Mouse (Mus musculus): ENCODE results near the gene E330017A01Rik.

E330017A01Rik gene

GRCm38 (mm10) chr16:58663021-58663420 is 24.5 kb upstream of the E330017A01Rik start:
- no peak for DNase-seq (ENCODE audit: low spot score in 2 of 2)

GRCm38 (mm10) chr16:58662287-58662791 is 23.8 kb upstream of the E330017A01Rik start:
- no peak for DNase-seq (ENCODE audit: low spot score in 2 of 2)

GRCm38 (mm10) chr16:58661826-58662225 is 23.3 kb upstream of the E330017A01Rik start:
- no peak for DNase-seq (ENCODE audit: low spot score in 2 of 2)

- no peak for DNase-seq (ENCODE audit: low spot score in 2 of 2)
Observed at GRCm38 (mm10) chr16:58658668-58659067, 20.1 kb upstream of the E330017A01Rik start.

GRCm38 (mm10) chr16:58656526-58656925 is 18.0 kb upstream of the E330017A01Rik start:
- no peak for DNase-seq (ENCODE audit: low spot score in 2 of 2)

- DNase-seq (ENCODE audit: low spot score in 2 of 2) = no peak
Observed at GRCm38 (mm10) chr16:58655751-58656150, 17.2 kb upstream of the E330017A01Rik start.

- no peak for DNase-seq (ENCODE audit: low spot score in 2 of 2)
Observed at GRCm38 (mm10) chr16:58649979-58650378, 11.4 kb upstream of the E330017A01Rik start.

GRCm38 (mm10) chr16:58638016-58638415 is 523 bp downstream of the E330017A01Rik start:
- DNase-seq (ENCODE audit: low spot score in 2 of 2) = no peak

GRCm38 (mm10) chr16:58637448-58637847 is 1.1 kb downstream of the E330017A01Rik start:
- DNase-seq (ENCODE audit: low spot score in 2 of 2) = no peak

GRCm38 (mm10) chr16:58635866-58636265 is 2.7 kb downstream of the E330017A01Rik start:
- no peak for DNase-seq (ENCODE audit: low spot score in 2 of 2)

- no peak for DNase-seq (ENCODE audit: low spot score in 2 of 2)
Observed at GRCm38 (mm10) chr16:58629736-58630135, 8.8 kb downstream of the E330017A01Rik start.

GRCm38 (mm10) chr16:58628968-58629367 is 9.6 kb downstream of the E330017A01Rik start:
- no peak for DNase-seq (ENCODE audit: low spot score in 2 of 2)

- no peak for DNase-seq (ENCODE audit: low spot score in 2 of 2)
Observed at GRCm38 (mm10) chr16:58628336-58628680, 10.2 kb downstream of the E330017A01Rik start.

GRCm38 (mm10) chr16:58627597-58628335 is 10.8 kb downstream of the E330017A01Rik start:
- DNase-seq (ENCODE audit: low spot score in 2 of 2) = no peak

- peak in 1 of 2 experiments; percentile 3 for DNase-seq (ENCODE audit: low spot score in 2 of 2)
Observed at GRCm38 (mm10) chr16:58623944-58624343, 14.6 kb downstream of the E330017A01Rik start.

GRCm38 (mm10) chr16:58623114-58623513 is 15.4 kb downstream of the E330017A01Rik start:
- no peak for DNase-seq (ENCODE audit: low spot score in 2 of 2)

- no peak for DNase-seq (ENCODE audit: low spot score in 2 of 2)
Observed at GRCm38 (mm10) chr16:58622377-58622776, 16.2 kb downstream of the E330017A01Rik start.

- no peak for DNase-seq (ENCODE audit: low spot score in 2 of 2)
Observed at GRCm38 (mm10) chr16:58617346-58617745, 21.2 kb downstream of the E330017A01Rik start.

GRCm38 (mm10) chr16:58616878-58617277 is 21.7 kb downstream of the E330017A01Rik start, which contains the start of gene Gm813:
Gene Gm813, minus strand, starts transcription at chr16:58616978.
- DNase-seq (ENCODE audit: low spot score in 2 of 2) = no peak

- no peak for DNase-seq (ENCODE audit: low spot score in 2 of 2)
Observed at GRCm38 (mm10) chr16:58612969-58613368, 25.6 kb downstream of the E330017A01Rik start.

- no peak for DNase-seq (ENCODE audit: low spot score in 2 of 2)
Observed at GRCm38 (mm10) chr16:58607101-58607500, 31.4 kb downstream of the E330017A01Rik start.

GRCm38 (mm10) chr16:58604680-58605079 is 33.9 kb downstream of the E330017A01Rik start:
- no peak for DNase-seq (ENCODE audit: low spot score in 2 of 2)

GRCm38 (mm10) chr16:58603831-58604230 is 34.7 kb downstream of the E330017A01Rik start:
- no peak for DNase-seq (ENCODE audit: low spot score in 2 of 2)

All from urinary bladder, postnatal 36 days (tissue).